Comparison of ENCODE assay signal across 27 mouse cellular contexts in the genomic region with DNA sequence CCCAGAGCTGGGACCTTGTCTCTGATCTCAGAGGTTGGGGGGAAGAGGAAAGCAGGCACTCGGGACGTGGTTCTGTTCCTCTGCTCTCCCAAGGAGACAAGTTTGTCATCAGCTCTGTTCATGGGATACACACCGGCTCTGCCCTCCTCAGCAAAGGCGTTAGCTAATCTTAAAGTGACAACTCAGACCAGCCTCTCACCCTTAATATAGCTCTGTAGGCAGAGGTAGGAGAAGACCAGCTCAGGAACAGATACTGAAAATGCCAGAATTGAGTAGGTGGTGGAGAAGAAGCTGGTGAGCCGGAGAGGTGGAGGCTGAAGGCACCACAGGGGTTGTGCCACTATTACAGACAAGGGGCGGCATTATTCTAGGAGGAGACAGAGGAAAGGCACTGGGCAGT. TPM values are rescaled to one million over a fixed set of nuclear protein-coding genes. Genes with fewer than 3 reads are reported as not detected.
"Had no signal": no experiment of that assay in that cellular context is flagged by ENCODE, and none has a peak within 500 bp of the region (broad histone marks: within the 10 kb centered on the region; RNA-seq: fewer than 3 reads in every experiment).

No protein-coding gene starts in this region.

- DNase-seq: left cerebral cortex, postnatal 4 days; liver; liver, embryonic 13.5 days; liver, postnatal 0 days; lung, adult 18-20 months; lung, adult 2 months; lung, embryonic 14.5 days; lung, postnatal 10 days; lung, postnatal 14 days; lung, postnatal 36 days; lung, postnatal 4 days; midbrain, embryonic 14.5 days had no signal

- ATAC-seq: liver, embryonic 12.5 days; liver, postnatal 0 days; lung, postnatal 0 days; midbrain, embryonic 13.5 days; midbrain, embryonic 15.5 days; midbrain, embryonic 16.5 days had no signal

RNA-seq across cellular contexts. Expression of a gene that starts 3.8 kb away (rescaled TPM):
- total RNA-seq: megakaryocyte progenitor cell, adult 5-6 weeks; megakaryocyte, adult 5-6 weeks; megakaryocyte-erythroid progenitor cell, adult 5-6 weeks; monocyte, adult 5-6 weeks had no signal

RNA-seq across cellular contexts. Expression of a gene that starts 38.7 kb away (rescaled TPM):
- total RNA-seq: left cerebral cortex, postnatal 10 days; left cerebral cortex, postnatal 14 days; left cerebral cortex, postnatal 25 days; left cerebral cortex, postnatal 36 days; left cerebral cortex, postnatal 4 days; liver, adult 2 months; megakaryocyte progenitor cell, adult 5-6 weeks; megakaryocyte, adult 5-6 weeks; megakaryocyte-erythroid progenitor cell, adult 5-6 weeks; midbrain, postnatal 0 days; monocyte, adult 5-6 weeks had no signal
